In genomic region chr12:117378297-117378887, GRCm38 (mm10) we compare ENCODE assay signal across 13 mouse cellular contexts.
DNase-seq lines count a peak whose midpoint lies in the region; ATAC-seq and TF ChIP-seq lines count a peak whose summit lies in the region.
"Had no signal": no experiment of that assay in that cellular context is flagged by ENCODE, and none has a peak within 500 bp of the region (broad histone marks: within the 10 kb centered on the region; RNA-seq: fewer than 3 reads in every experiment).

No protein-coding gene starts in this region.

- ATAC-seq in heart, embryonic 14.5 days (ENCODE audit: insufficient number of reproducible peaks, insufficient read depth, low FRiP score, low read depth): no peak
- ATAC-seq in midbrain, embryonic 15.5 days (replicated peaks): 0 out of 2 replicates have a peak, but pooled peaks have one; percentile 45
- no peak for ATAC-seq in midbrain, embryonic 14.5 days (ENCODE audit: low FRiP score, low TSS enrichment)
- no peak for ATAC-seq in intestine, postnatal 0 days

- peak overlapping the region; percentile 31; the same call in 1 of the 2 replicates for H3K4me2 ChIP-seq in heart, embryonic 14.5 days (ENCODE audit: low read length)
- no peak overlapping the region for H3K4me2 ChIP-seq in midbrain, embryonic 15.5 days
- no peak overlapping the region for H3K4me2 ChIP-seq in midbrain, embryonic 14.5 days (ENCODE audit: low read length)
- H3K4me2 ChIP-seq in intestine, postnatal 0 days (replicated peaks; ENCODE audit: low read depth): peak overlapping the region; percentile 51

- no peaks in the 10 kb centered on the region for H3K27me3 ChIP-seq in heart, embryonic 14.5 days (ENCODE audit: control insufficient read depth, insufficient read depth, low read length)
- H3K27me3 ChIP-seq in midbrain, embryonic 15.5 days (replicated peaks): no peaks in the 10 kb centered on the region
- no peaks in the 10 kb centered on the region for H3K27me3 ChIP-seq in midbrain, embryonic 14.5 days (ENCODE audit: control insufficient read depth, insufficient read depth, low read length)
- no peaks in the 10 kb centered on the region for H3K27me3 ChIP-seq in intestine, postnatal 0 days (replicated peaks; ENCODE audit: control insufficient read depth, insufficient read depth, low read length)
- no peaks in the 10 kb centered on the region for H3K27me3 ChIP-seq in splenic B cell, adult 2 months (ENCODE audit: control insufficient read depth, insufficient read depth, low read length, poor library complexity, severe bottlenecking)

- H3K4me3 ChIP-seq in heart, embryonic 14.5 days (ENCODE audit: control insufficient read depth in 1 of 2, insufficient read depth in 1 of 2, low read depth in 1 of 2, low read length in 2 of 2): no peak overlapping the region
- H3K4me3 ChIP-seq in midbrain, embryonic 15.5 days: no peak overlapping the region
- H3K4me3 ChIP-seq in midbrain, embryonic 14.5 days (replicated peaks; ENCODE audit: low read depth, low read length): no peak overlapping the region
- no peak overlapping the region for H3K4me3 ChIP-seq in intestine, postnatal 0 days (ENCODE audit: low read depth, low read length)
- H3K4me3 ChIP-seq in layer of hippocampus, adult 2 months: no peak overlapping the region

- no peaks in the 10 kb centered on the region for H3K4me1 ChIP-seq in heart, embryonic 14.5 days (ENCODE audit: control insufficient read depth in 2 of 2, insufficient read depth in 2 of 2, low read length in 2 of 2)
- no peaks in the 10 kb centered on the region for H3K4me1 ChIP-seq in midbrain, embryonic 15.5 days
- no peaks in the 10 kb centered on the region for H3K4me1 ChIP-seq in midbrain, embryonic 14.5 days (ENCODE audit: control insufficient read depth, insufficient read depth, low read length)
- no peaks in the 10 kb centered on the region for H3K4me1 ChIP-seq in intestine, postnatal 0 days (replicated peaks; ENCODE audit: control insufficient read depth, insufficient read depth, low read length)

- no peak for TF ChIP-seq CTCF in intestine, postnatal 0 days (IDR thresholded peaks at IDR 0.05; ENCODE audit: low read depth)
- no peak for TF ChIP-seq CTCF in layer of hippocampus, adult 2 months (conservative IDR thresholded peaks at IDR 0.05)

- H3K36me3 ChIP-seq in heart, embryonic 14.5 days (ENCODE audit: control insufficient read depth, insufficient read depth, low read length): no peaks in the 10 kb centered on the region
- no peaks in the 10 kb centered on the region for H3K36me3 ChIP-seq in midbrain, embryonic 15.5 days (replicated peaks)
- no peaks in the 10 kb centered on the region for H3K36me3 ChIP-seq in midbrain, embryonic 14.5 days (ENCODE audit: control insufficient read depth, insufficient read depth, low read length)
- no peaks in the 10 kb centered on the region for H3K36me3 ChIP-seq in intestine, postnatal 0 days (ENCODE audit: control insufficient read depth, insufficient read depth)
- no peaks in the 10 kb centered on the region for H3K36me3 ChIP-seq in splenic B cell, adult 2 months (ENCODE audit: control insufficient read depth, insufficient read depth, low read length, poor library complexity, severe bottlenecking)

- no peak for DNase-seq in heart, adult 11 months
- DNase-seq in midbrain, embryonic 14.5 days: no peak
- DNase-seq in splenic B cell, adult 2 months (ENCODE audit: low read depth, low spot score): peak; percentile 17
- no peak for DNase-seq in T-cell, adult 2 months (ENCODE audit: low spot score)
- DNase-seq in layer of hippocampus, adult 2 months (ENCODE audit: low spot score in 2 of 2): no peak
- DNase-seq: adrenal gland, adult 8-10 months; cerebellum, postnatal 10 days; heart, postnatal 14 days; layer of hippocampus, adult 9-11 months; lung, postnatal 14 days had no signal

- 0 out of 2 replicates have a peak, but pooled peaks cover 3% of the 10 kb centered on the region for H3K9me3 ChIP-seq in heart, embryonic 14.5 days (ENCODE audit: control insufficient read depth, low read length)
- H3K9me3 ChIP-seq in midbrain, embryonic 15.5 days: no peaks in the 10 kb centered on the region
- H3K9me3 ChIP-seq in midbrain, embryonic 14.5 days (ENCODE audit: control insufficient read depth, low read length): no peaks in the 10 kb centered on the region
- no peaks in the 10 kb centered on the region for H3K9me3 ChIP-seq in intestine, postnatal 0 days (ENCODE audit: control insufficient read depth)

- H3K27ac ChIP-seq in heart, embryonic 14.5 days (replicated peaks in 1 of 2; ENCODE audit: control insufficient read depth in 1 of 2, insufficient read depth in 1 of 2, low read depth in 2 of 2, low read length in 2 of 2): no peak overlapping the region
- no peak overlapping the region for H3K27ac ChIP-seq in midbrain, embryonic 15.5 days
- no peak overlapping the region for H3K27ac ChIP-seq in midbrain, embryonic 14.5 days (replicated peaks; ENCODE audit: low read depth, low read length)
- no peak overlapping the region for H3K27ac ChIP-seq in intestine, postnatal 0 days (ENCODE audit: low read depth, low read length)
- no peak overlapping the region for H3K27ac ChIP-seq in layer of hippocampus, adult 2 months

- H3K9ac ChIP-seq in heart, embryonic 14.5 days (ENCODE audit: low read length): no peak overlapping the region
- no peak overlapping the region for H3K9ac ChIP-seq in midbrain, embryonic 15.5 days
- H3K9ac ChIP-seq in midbrain, embryonic 14.5 days (replicated peaks; ENCODE audit: low read length): no peak overlapping the region
- no peak overlapping the region for H3K9ac ChIP-seq in intestine, postnatal 0 days (ENCODE audit: low read depth, low read length)

- 67% methylated on average over 21 of the region's 21 CpGs for WGBS in heart, embryonic 14.5 days
- 82% methylated on average over 21 of the region's 21 CpGs for WGBS in midbrain, embryonic 15.5 days
- 81% methylated on average over 21 of the region's 21 CpGs for WGBS in midbrain, embryonic 14.5 days
- WGBS in intestine, postnatal 0 days: 50% methylated on average over 21 of the region's 21 CpGs

Comparison
In these comparisons a context has a peak if more than half of its experiments do, and no peak if none do; other contexts are left out.
1. H3K4me2 ChIP-seq: peak in heart, embryonic 14.5 days (single experiment) and intestine, postnatal 0 days (single experiment); none in midbrain, embryonic 15.5 days (single experiment) and midbrain, embryonic 14.5 days (single experiment).